Mouse (Mus musculus) liver, postnatal 0 days (tissue): ENCODE measurements around the gene Gm8947.

Source experiments
- CTCF ChIP-seq: sonication (generic); IDR thresholded peaks from 2 replicates; pipeline ENCODE4 v1.5.1; 2016; ENCODE audit warnings: antibody characterized with exemption, low read depth
- EP300 ChIP-seq: IDR thresholded peaks from 2 replicates; pipeline ENCODE4 v1.6.1; 2016; ENCODE audit warnings: antibody characterized with exemption, low read depth, mild to moderate bottlenecking

GRCm38 (mm10) chr1:151158857-151159510 lies 33.2 kb upstream of the Gm8947 start:
- TF ChIP-seq CTCF = no peak
- no peak for TF ChIP-seq EP300
